Mouse (Mus musculus) kidney, adult 11 months (tissue): ENCODE measurements around the gene Nup98.

ENCODE experiments used
- DNase-seq: peaks from one replicate; pipeline ENCODE4 v3.0.0; 2022

Nup98 gene

DNA sequence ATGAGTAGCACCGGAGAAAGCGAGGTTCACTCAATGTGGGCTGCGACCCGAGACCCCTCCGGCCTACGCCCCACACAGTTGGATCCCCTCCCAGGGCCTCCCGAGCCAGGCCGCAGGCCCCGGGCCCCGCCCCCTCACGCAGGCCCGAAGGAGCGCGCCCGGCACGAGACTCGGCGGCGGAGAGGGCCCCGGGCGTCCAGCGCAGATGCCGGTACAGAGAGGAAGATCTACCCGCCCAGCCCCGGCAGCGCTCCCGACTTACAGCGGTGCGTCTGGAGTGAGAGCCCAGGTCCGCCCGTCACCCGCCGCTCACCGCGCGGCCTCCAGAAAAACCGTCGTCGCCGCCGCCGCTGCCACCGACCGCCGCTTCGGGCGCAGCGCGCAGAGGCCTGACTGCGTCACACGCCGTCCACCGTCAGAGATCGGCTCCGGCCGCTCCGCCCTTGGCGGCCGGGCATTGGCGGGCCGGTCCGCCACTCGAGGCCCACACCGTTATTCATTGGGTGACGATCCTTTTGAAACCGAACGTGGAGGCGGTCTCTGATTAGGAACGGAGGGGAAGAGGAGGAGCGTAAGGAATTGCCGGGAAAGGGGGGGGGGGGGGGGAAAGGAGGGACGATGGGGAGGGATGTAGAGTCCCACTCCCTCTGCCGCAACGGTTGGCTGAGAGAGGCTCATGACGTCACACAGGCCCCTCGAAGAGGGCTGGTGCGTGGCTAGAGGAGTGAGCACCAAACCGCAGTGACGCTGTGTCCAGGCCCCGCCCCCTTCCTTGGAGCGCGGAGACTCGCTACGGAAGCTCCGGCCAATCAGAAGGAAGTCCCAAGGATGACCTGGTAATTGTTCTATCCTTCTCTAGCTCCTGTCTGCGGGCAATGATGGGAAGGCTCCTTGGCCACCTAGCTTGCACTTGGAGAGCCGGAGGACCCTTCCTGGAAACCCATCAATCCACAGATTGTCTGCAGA lies at the start of gene Nup98, which contains the start of gene Pgap2:
TSS of gene Nup98 (minus strand) at position 421 of the 966 bp plus-strand sequence.
TSS of gene Pgap2 (plus strand) at position 453 of the 966 bp plus-strand sequence.
- DNase-seq, result peak; percentile 98

DNA sequence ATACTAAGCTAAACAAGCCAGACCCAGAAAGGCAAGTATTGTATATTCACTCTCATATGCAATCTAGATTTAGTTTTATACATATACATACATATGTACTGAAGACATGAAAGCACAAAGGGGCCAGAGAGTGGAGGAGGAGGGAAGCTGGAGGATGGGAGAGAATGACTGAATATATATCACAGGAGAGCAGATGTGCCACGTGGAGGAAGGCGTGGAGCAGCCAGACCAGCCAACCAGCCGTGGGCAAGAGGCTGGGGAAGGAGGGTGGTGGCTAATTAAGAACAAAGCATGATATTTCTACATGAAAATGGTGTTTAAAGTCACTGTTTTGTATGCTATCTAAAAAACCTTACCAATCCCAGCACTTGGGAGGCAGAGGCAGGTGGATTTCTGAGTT lies 48.8 kb upstream of the Nup98 start:
- no peak for DNase-seq

DNA sequence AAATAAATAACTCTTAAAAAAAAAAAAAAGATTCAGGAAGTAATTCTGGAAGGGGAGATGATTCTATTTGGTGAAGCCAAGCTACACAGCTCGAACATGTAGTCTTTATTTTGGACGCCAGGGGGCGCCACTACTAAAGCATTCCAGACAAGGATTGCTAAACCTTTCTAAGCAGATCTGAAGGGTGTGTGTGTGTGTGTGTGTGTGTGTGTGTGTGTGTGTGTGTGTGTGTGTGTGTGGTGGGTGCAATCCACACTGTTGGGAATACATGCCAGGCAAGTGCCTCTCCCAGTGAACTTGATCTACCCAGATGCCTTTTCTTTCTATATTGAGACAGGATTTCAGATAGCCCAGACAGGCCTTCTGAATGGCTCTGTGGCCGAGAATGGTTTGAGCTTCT lies 48.2 kb upstream of the Nup98 start:
- peak; percentile 56 for DNase-seq

DNA sequence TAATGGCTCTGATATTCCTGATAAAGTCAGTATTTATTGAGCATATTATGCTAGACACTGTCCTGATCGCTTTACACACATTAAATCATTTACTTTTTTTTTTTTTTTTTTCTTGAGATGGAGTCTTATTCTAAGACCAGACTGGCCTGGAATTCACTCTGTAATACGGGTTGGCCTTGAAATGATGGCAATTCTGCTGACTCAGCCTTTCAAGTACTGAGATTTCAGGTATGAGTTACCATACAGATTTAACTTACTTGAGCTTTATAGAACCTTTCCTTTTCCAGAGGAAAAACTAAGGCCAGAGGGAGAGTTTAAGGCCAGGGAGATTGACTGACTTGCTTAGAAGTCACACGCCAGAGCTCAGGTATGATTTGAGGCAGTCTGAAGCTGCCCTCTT lies 46.7 kb upstream of the Nup98 start:
- DNase-seq, result no peak

DNA sequence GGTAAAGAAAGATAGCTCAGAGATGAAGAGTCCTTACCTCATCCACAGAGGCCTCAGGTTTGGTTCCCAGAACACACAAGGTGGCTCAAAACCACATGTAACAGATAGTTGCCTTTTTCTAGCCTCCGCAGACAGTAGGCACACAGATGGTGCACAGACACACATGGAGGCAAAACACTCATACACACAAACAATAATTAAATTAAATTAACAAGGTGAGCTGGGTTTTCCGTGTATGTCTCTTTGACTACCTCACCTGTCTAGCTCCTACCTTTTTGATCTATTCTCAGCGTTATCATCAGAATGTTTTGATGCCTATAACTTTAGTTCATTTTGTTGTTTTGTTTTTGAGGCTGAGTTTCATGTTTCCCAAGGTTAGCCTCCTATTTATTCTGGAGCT lies 46.0 kb upstream of the Nup98 start, which contains the start of gene Rhog:
TSS of gene Rhog (minus strand) at position 101 of the 400 bp plus-strand sequence.
- no peak for DNase-seq

DNA sequence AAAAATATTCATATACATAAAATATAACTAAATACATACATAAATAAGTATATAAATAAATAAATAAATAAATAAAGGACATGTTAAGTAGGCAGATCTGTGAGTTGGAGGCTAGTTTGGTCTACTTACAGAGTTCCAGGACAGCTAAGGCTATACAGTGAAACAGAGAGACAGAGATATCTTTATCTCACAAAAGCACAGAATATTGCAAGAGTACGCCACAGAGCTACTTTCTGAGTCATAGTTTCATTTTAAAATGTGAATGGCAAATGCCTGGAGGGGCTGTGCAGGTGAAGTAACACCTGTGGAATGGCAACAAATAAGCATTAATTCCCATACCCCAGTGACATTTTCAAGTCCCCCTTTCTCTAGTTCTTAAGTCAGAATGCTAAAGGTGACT lies 43.7 kb upstream of the Nup98 start:
- no peak for DNase-seq

DNA sequence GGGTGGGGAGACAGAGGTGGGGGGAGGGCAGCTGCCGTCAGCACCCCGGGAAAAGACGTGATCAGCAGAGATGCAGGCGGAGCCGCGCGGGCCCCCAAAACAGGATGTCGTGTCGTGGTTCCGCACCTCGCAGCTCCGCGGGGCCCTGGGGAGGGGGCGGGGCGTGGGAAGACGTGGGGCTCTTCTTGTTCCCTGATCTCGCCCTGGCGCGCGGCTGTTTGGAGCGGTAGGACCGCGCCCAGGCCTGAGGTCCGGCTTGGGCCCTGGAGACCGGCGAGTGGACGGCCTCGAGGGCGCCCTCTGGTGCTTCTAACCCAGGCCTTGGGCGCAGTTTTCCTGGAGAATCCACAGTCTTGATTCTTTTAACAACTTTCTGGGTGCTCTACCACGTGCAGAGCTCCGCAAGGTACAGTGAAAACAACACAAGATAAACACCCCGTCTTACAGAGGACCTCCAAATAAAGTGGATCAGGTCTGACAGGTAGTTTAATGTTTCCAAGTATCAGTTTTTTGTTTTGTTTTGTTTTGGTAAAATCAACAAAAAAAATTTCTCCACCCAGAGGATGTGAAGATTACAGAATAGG lies 40.7 kb upstream of the Nup98 start:
- peak; percentile 92 for DNase-seq

DNA sequence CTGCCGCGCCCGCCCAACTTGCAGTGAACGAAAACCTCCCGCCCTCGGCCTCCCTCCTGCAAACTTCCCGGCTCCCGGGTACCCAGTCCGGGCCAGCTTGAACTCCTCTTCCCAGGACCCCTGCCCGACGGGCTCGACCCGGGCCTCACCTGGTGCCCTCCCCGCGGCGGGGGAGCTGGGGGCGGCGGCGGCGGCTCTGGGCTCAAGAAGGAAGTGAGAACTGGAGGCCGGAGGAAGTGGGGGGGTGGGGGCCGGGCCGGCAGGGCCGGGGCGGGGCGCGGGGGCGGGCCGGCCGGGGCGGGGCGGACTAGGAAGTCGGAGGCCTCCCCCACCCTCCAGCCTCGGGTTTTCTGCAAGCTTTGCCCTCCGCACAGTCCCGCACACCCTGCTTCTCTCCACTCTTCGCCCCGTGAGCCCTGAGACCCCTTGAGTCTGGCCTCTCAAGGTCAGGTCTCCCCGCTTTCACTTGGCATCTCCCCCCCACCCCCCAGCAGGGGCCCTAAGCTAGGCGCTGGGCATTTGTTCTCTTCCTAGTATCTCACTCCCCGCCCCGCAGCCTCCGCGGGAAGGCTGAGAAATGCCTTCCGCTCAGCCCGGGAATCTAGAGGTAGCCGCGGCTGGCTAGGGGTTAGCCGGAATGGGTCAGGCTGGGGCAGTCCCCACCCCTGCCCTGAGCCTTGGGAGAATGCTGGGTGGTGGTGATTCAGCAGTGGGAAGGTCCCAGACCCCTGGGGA lies 40.1 kb upstream of the Nup98 start:
- DNase-seq, result peak; percentile 73

DNA sequence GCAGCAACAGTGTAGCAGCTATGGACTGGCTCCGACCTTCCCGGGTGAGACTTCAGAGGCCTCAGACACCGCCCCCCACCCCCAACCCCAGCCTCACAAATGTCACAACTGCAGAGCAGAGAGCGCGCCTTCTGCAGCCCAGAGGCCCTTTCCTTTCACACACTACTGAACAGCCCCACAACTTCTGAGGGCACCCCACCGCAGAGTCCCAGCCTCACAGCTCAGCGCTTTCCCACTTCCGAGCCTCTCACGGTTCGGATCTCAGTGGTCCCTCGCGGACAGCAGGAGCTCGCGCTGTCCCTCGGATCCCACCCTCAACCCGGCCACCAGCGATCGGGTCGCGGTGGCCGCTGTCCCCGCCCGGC lies 39.5 kb upstream of the Nup98 start:
- DNase-seq, result no peak

DNA sequence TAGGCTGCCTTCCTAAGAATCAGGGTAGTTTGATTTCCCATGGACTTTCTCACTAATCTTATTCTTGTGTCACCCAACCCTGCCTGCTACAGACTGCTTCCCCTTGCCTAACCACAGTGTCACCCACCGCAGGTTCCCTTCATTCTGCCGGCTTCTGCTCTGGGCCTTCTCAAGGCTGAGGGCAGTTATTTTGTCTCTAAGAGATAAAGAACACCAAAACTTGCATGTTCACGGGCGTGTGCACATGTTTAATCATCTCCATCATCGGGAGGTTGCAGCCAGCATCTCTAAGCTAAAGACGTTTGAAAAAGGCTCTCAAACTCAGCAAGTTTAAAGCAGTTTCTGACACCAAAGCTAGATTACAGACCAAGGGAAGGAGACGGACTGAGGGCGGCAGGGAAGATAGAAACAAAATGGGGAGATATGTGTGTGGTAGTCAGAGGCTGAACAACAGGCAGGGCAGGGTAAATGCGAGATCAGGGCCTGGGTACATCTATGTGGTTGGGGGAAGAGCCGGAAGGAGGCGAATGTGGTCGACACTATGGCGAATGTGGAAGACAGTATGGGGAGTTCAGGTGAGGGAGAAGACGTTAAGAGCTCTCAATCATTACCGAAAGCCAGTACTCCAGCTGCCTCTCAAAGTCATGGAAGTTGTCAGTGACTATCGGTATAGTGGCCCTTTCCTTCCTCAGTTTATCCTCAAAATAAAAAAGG lies 38.9 kb upstream of the Nup98 start:
- DNase-seq, result no peak

DNA sequence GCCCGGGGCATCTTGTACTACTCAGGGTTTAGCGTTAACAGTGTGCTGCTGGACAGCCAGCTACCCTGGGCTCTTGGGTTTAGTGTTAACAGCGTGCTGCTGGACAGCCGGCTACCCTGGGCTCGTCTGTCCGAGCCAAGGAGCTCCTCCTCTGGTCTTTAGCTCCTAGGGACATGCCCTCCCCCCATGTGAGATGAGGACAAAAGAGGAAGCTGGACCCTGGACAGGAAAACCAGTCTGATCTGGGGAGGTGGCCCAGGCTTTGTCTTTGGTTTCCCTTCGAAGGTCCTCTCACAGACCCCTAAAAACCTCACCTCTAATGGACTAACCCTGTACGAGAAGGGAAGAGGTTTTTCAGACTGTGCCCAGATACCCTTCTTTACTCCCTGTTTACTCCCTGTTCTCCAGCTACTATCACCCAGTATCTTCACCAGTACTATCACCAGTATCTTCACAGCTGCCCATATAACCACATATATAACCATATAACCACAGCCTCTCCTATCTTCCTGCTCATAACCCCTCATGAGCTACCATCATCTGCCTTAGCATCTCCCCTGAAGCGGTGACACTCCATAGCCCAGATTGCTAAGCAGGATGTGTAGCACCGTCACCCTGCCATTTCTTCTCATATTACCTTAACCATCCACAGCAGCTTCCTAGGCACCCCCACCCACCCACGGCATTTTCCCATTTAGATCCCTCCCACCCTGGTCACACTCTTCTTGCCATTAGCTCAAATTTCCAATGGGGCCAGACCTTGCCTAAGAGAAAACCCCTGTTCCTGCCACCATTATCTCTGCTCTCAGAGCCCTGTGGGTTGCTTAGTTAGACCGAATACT lies 37.2 kb upstream of the Nup98 start:
- DNase-seq, result no peak

DNA sequence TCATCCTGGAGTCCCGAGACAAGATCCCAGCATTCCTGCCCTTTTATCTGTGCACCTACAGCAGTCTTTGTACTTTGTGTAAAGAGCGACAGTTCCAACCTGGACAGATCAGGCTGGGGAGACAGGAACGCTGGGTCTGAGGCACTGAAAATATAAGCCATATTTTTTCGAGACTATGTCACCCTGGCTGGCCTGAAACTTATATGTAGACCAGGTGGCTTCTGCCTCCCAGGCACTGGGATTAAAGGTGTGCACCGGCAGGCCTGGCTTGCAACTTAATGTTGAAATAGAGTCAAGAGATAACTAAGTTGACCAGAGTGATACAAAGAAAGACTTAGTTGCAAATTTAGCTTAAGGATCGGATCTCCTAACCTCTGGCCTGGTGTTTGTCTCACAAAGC lies 36.3 kb upstream of the Nup98 start:
- no peak for DNase-seq

DNA sequence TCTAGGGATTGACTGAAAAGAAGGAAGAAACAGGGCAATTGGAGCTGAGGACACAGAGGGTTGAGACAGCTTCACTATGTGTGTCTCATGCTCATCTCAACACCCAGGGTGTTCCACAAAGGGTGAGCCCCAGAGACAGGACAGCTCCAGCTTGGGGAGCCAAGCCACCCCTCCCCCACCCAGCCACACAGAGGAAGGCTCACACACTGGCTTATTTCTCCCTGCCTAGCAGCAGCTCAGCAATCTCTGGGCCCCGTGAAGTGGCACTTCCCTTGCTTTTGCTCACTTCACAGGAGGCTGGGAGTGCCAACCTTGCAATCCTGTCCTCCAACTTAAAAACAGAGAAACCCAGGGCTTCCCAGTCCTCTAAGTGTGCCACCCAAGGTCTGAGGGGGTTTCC lies 35.8 kb upstream of the Nup98 start:
- DNase-seq, result no peak

DNA sequence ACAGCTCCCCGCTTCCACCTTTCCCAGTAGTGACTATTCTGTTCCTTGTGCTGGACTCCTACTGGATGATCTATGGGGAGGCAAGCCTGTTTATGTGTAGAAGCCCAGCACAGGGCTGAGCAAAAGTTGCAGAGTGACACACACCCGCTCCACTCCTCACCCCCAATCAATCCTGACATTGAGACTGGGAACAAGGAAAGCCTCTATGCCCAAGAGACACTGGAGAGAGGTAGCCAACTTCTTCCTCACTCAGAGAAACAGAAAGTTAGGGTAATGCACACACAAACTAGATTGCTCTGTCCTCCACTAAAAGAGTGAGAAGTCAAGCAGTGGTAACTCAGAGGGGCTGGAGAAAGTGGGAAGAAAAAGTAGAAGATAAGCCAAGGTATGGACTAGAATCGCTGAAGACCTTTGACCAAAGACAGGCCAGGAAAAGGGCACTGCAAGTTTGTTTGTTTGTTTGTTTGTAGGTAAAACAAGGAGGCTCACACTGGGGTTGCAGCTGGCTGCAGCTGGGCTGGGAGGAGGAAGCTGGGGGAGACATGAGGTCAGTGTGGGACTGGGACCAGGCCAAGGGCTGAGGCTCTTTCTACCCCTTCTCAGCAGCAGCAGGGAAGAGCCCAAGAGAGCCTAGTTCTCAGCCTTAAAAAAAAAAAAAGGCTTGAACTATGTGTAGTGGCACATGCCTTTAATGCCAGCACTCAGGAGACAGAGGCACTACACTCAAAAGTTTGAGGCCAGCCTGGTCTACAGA lies 35.0 kb upstream of the Nup98 start:
- DNase-seq, result peak; percentile 20

DNA sequence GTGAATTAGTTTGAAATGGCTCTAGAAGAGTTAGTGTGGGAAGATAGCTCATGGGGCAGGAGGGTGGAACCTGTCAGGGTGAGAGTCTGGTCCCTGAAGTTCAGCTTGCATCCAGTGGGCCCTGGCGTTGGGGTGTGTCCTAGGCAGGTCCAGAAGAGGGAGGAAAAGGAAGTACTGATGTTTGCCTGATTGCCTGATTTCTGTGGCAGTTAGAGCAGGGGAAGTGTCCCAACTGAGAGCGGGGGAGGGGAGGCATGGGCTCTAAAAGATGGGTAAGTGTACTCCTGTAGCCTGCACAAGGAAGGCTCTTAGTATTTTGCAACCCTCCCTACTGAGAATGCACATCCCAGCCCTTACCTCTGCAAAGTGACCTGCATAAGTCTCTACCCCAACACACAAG lies 33.9 kb upstream of the Nup98 start:
- DNase-seq, result peak; percentile 15

DNA sequence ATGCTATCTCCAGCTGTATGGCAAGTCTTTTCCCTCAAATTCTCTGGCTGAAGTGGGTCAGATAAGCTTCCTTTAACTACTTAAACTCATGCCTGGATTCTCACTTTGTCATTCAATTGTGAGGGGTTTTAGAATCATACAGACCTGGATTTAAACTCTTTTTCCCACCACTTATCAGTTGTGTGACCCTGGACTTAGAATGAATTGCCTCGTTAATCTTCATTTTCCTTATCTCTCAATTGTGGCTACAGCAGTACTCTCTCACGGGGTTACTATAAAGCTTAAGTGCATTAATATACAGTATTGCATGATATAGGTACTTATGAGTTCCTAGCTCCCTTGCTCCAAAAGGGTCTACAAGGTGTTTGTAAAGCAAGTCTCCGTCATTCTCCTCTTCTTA lies 32.9 kb upstream of the Nup98 start:
- no peak for DNase-seq

DNA sequence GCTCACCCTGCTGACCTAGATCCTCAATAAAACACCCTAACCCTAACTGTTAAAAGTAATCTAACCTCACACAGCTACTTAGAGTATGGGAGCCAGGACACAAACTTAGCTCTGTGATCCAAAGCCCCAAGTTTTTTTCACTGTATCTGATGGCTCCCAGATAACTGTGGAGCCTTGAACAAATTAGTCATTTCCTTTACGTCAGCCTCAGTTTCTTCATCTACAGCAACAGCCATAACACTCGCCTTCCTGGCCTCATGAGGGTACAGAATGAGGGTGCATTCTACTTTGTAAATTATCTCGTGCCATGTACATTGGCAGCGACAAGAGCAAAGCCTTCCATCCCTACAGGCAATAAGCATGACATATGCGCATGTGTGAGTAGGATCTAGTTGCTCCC lies 32.4 kb upstream of the Nup98 start:
- no peak for DNase-seq

DNA sequence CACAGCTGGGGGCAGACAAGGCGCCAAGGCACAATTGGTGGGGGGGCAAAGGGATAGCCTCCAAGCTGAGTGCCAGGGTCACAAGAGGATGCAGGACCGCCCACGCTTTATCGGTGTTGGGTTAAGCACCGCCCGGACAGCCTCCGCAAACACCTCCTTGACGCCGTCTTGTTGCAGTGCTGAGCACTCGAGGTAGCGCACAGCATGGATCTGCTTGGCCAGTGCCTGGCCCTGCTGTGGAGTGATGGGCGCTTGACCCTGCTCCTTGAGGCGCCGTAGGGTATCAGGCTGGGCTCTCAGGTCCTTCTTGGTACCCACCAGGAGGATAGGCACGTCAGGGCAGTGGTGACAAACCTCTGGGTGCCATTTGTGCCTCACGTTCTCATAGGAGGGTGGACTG lies 29.6 kb upstream of the Nup98 start:
- DNase-seq, result no peak

DNA sequence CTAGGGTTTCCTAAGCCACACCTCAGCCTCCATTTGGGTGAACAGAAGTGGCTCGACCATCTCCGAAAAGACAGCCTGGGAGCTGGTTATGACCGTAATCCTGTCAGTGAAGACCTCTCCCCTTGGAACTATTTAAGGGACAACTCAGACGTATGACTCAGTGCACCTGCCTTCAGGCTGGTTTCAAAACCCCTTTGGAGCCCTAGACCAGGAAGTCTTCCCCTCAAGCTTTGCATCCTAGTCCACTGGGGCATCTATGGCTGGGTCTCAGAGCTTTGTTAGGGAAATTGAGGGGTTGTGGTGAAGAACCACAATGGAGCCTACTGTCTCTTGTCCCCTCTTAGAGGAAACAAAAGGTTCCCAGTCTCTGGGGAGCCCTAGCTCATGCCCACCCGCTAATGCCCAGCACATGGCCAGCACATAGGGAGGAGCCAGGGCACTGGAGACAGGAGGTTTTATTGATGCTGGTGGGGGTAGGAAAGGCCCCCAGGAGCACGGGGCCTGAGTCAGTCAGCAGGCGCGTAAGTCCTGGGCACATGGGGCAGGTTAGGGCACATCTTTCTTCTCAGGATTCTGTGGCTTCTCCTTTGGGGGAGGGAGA lies 28.8 kb upstream of the Nup98 start:
- DNase-seq, result no peak

DNA sequence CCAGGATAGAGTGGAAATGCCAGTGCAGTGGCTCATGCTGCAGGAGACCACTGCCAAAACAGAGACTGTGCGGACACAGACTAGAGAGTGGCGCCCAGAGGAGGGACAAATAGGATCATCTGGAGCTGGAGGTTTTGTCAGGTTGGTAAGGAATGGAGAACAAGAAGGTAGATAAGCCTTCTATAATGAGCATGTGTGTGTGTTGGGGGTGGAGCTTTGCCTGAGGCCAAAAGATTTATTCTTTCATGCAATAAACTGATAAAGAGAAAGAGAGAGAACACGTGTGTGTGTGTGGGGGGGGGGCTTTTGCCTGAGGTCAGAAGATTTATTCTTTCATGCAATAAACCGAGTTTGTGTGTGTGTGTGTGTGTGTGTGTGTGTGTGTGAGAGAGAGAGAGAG lies 23.1 kb upstream of the Nup98 start:
- no peak for DNase-seq

DNA sequence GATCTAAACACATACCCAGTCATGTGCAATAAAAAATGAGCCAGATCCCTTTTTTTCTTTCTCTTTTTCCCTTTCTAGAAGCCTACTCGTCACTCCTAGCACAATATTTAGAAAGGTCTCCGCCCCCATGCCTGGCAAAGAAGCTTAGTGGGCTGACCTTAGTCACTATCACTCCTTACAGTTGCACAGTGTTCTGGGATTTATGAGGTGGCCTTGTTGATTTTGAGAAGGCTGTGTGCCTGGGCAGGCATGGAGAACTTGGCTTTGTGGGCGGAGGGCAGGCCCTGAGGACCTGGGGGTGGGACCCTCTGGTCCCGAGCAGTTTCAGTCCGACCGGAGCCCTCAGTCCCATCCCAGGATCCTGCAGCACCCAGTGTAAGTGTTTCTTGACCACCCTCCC lies 19.8 kb upstream of the Nup98 start:
- no peak for DNase-seq
